Mouse (Mus musculus) stomach, embryonic 15.5 days (tissue): ENCODE data around the gene Gm17949. TPM values are rescaled to one million over a fixed set of nuclear protein-coding genes. Genes with fewer than 3 reads are reported as not detected.

Source experiments
- ATAC-seq: fragments of 200-750 bp; cut with Nextera tagmentation; 2 replicates; pipeline ENCODE4 v1.8.0; 2017; ENCODE audit warnings: low read depth, moderate number of reproducible peaks, moderate TSS enrichment; ENCODE audit not compliant: insufficient read depth, low FRiP score
- H3K27ac ChIP-seq: fragments of 300-500 bp; sonication (generic); 2 replicates; pipeline ENCODE4 v1.5.1; 2015; ENCODE audit warnings: mild to moderate bottlenecking, inconsistent platforms
- H3K27me3 ChIP-seq: fragments of 300-500 bp; sonication (generic); replicated peaks from 2 replicates; pipeline ENCODE4 v1.6.1; 2015; ENCODE audit warnings: inconsistent platforms
- H3K36me3 ChIP-seq: fragments of 300-500 bp; sonication (generic); 2 replicates; pipeline ENCODE4 v1.6.1; 2015; ENCODE audit warnings: inconsistent platforms
- H3K4me1 ChIP-seq: fragments of 300-500 bp; sonication (generic); 2 replicates; pipeline ENCODE4 v1.6.1; 2015; ENCODE audit warnings: inconsistent platforms
- H3K4me2 ChIP-seq: fragments of 300-500 bp; sonication (generic); 2 replicates; pipeline ENCODE4 v1.6.1; 2015; ENCODE audit warnings: mild to moderate bottlenecking, inconsistent platforms
- H3K4me3 ChIP-seq: fragments of 300-500 bp; sonication (generic); replicated peaks from 2 replicates; pipeline ENCODE4 v1.5.1; 2015; ENCODE audit warnings: inconsistent platforms
- H3K9ac ChIP-seq: fragments of 300-500 bp; sonication (generic); 2 replicates; pipeline ENCODE4 v1.6.1; 2015; ENCODE audit warnings: inconsistent platforms
- H3K9me3 ChIP-seq: fragments of 300-500 bp; sonication (generic); 2 replicates; pipeline ENCODE4 v1.6.1; 2016; ENCODE audit warnings: inconsistent platforms
- WGBS: fragments of 180-500 bp; shearing (Covaris S2); methylation state at CpG from one replicate; pipeline ENCODE4 v1.1.7; 2015; 5-methylcytosine and 5-hydroxymethylcytosine counted together
- polyA plus RNA-seq: library from polyadenylated mRNA; unstranded; fragments of >200 nt; fragmentation: Nextera tagmentation; extraction: Ambion mirVana; gene quantifications from 2 replicates; pipeline ENCODE4 v1.2.1, GENCODE M21; 2015

Gm17949 gene
- polyA plus RNA-seq, 1 experiment from 2014 or later, result 0.51 TPM

DNA sequence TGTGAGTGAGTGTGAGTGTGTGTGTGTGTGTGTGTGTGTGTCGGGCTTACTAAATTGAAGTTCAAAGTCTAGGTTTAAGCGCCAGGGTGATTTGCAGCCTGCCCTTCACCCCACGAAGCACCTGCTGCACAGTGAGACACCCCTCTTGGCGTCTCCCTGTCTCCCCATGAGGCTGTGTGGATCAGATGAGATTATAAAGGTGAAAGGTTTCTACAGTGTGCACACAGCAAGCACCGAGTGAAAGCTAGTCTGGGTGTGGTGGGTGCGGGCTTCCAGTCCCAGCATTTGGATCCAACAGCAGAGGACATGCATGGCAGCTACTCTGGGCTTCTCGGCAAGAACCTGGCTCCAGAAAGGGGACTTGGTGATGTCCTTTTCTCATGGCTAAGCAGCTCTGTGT lies 30.2 kb upstream of the Gm17949 start:
- H3K36me3 ChIP-seq, result no peaks in the 10 kb centered on the region
- H3K9ac ChIP-seq, result no peak overlapping the region
- H3K4me1 ChIP-seq, result no peaks in the 10 kb centered on the region
- H3K9me3 ChIP-seq, result no peaks in the 10 kb centered on the region
- H3K27ac ChIP-seq, result no peak overlapping the region
- no peak overlapping the region for H3K4me2 ChIP-seq
- ATAC-seq, result no peak
- H3K4me3 ChIP-seq, result no peak overlapping the region
- 61% methylated on average over 7 of the region's 7 CpGs for WGBS
- no peaks in the 10 kb centered on the region for H3K27me3 ChIP-seq

DNA sequence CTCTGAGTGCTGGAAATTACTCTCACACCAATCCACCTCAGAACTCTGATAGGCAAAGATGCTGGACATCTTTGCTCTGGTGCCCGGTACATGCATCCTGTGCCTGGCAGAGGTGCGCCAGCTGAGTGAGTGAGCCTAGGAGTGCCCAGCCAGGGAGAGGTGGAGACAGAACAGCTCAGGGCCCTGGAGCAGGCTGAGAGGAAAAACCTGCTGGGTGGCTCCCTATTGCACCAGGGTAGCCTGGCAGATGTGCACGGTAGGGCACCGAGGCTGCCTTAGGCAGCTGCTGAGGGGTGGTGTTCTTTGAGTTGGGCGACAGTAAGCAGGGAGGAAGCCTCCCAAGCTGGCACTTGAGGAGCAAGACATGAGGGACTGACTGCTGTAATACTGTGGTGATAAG lies 29.3 kb upstream of the Gm17949 start, which contains the start of gene Acer1:
TSS of gene Acer1 (minus strand) at position 114 of the 400 bp plus-strand sequence.
- H3K4me2 ChIP-seq, result no peak within 1 kb of the TSS

DNA sequence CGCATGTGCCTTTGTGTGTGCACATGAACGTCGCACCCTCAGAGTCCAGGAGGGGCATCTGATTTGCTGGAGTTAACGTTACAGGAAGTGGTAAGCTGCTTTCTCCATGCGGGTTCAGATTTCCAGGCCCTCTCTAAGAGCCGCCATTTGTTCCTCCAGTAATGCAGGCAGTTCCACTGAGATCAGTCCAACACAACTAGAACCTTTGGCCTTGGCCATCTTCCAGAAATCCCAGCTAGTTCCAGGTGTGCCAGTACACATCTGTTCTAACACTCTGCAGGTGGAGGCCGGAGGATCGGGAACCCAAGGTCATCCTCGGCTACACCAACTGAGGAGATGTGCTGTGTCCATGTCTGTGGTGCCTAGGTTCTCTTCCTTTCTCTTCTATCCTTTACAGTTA lies 26.4 kb upstream of the Gm17949 start:
- Histone ChIP-seq H3K9ac (no peak overlapping the region), H3K36me3 (no peaks in the 10 kb centered on the region), H3K9me3 (no peaks in the 10 kb centered on the region), H3K4me3 (no peak overlapping the region), H3K4me1 (no peaks in the 10 kb centered on the region), H3K27ac (no peak overlapping the region), H3K4me2 (no peak overlapping the region), H3K27me3 (no peaks in the 10 kb centered on the region)
- WGBS, result 75% methylated on average over 9 of the region's 9 CpGs
- ATAC-seq, result no peak

More for the DNA sequence above, 29.3 kb upstream of the Gm17949 start, which contains the start of gene Acer1:
- Histone ChIP-seq H3K27me3 (no peaks in the 10 kb centered on the region), H3K4me3 (no peak within 1 kb of the TSS), H3K9ac (no peak within 1 kb of the TSS), H3K27ac (no peak within 1 kb of the TSS), H3K36me3 (no peaks in the 10 kb centered on the region), H3K4me1 (no peaks in the 10 kb centered on the region), H3K9me3 (no peaks in the 10 kb centered on the region)
- WGBS, result 74% methylated on average over 5 of the region's 5 CpGs
- ATAC-seq, result no peak

DNA sequence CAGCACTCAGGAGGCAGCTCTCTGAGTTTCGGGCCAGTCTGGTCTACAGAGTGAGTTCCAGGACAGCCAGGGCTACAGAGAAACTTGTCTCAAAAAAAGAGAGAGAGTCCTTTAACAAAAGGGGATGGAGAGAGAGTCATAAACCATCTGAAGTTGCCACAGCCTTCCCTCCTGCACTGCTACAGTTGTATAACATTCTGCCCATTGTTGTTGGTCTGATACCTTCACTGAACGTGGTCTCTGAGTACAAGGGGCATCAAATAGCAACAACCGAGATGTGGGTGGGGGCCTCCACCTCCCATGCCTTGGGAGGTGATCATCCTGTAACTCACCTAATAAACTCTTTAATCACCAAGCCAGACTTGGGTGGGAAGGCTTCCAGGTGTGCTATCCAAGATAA lies 25.6 kb upstream of the Gm17949 start:
- H3K27ac ChIP-seq, result no peak overlapping the region
- no peaks in the 10 kb centered on the region for H3K36me3 ChIP-seq
- H3K9me3 ChIP-seq, result no peaks in the 10 kb centered on the region
- H3K27me3 ChIP-seq, result no peaks in the 10 kb centered on the region
- no peak for ATAC-seq
- no peak overlapping the region for H3K4me3 ChIP-seq
- WGBS, result 81% methylated on average over 3 of the region's 3 CpGs
- H3K4me2 ChIP-seq, result no peak overlapping the region
- no peak overlapping the region for H3K9ac ChIP-seq
- H3K4me1 ChIP-seq, result peaks cover under 1% of the 10 kb centered on the region; the same call in 1 of the 2 replicates

DNA sequence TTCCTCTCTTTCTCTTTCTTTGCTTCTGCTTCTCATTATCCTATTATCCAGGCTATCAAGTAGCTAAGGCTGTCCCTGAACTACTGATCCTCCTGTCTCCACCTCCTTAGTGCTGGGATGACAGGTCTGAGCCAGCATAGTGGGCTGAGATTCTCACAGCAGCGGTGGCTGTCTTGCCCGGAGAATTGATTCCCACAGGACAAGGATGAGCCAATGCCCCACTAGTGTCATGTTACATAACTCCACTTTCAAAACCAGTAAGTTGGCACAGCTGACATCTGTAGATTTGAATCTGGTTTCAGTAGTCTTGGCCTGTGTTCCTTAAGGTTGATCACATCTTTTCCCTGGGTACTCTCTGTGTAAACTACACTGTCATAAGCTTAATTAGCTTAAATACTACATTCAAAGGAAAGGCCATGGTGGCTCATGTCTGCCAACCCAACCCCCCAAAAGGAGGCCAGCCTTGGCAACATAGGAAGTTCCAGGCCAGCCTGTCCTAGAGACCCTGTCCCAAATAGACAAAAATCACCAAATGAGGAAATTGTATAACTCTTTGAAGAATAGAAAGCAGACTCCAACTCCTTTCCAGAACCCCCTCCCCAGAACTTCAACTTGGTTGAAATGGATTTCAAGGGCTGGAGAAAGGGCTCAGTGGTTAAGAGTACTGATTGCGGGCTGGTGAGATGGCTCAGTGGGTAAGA lies 25.0 kb upstream of the Gm17949 start:
- peaks cover 6% of the 10 kb centered on the region for H3K4me1 ChIP-seq
- H3K27me3 ChIP-seq, result no peaks in the 10 kb centered on the region
- no peaks in the 10 kb centered on the region for H3K36me3 ChIP-seq
- no peaks in the 10 kb centered on the region for H3K9me3 ChIP-seq
- no peak overlapping the region for H3K4me2 ChIP-seq
- 86% methylated on average over 3 of the region's 3 CpGs for WGBS
- no peak overlapping the region for H3K27ac ChIP-seq
- ATAC-seq, result no peak
- H3K9ac ChIP-seq, result no peak overlapping the region
- no peak overlapping the region for H3K4me3 ChIP-seq

DNA sequence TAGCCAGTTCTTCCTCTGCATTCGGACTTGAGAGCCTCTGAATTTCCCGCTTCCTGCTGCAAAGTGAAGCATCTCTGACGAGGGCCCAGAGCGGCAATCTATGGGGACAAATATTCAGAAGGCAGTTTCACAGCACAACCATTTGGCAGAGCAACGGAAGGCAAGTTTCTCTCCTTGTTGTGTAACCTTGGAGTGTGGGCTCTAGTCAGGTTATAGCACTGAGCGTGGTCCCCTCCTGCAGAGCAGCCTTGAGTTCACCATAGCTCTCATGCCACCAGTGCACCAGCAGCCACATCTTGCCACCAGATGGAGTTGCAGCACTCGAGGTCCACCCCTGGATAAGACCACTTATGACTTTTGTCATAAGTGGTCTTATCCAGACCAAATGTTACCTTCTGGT lies 22.8 kb upstream of the Gm17949 start:
- WGBS, result 79% methylated on average over 7 of the region's 7 CpGs
- Histone ChIP-seq H3K9ac (no peak overlapping the region), H3K9me3 (no peaks in the 10 kb centered on the region), H3K4me1 (peaks cover 6% of the 10 kb centered on the region), H3K27ac (no peak overlapping the region), H3K36me3 (peaks cover 14% of the 10 kb centered on the region), H3K27me3 (no peaks in the 10 kb centered on the region), H3K4me2 (no peak overlapping the region), H3K4me3 (no peak overlapping the region)
- no peak for ATAC-seq

DNA sequence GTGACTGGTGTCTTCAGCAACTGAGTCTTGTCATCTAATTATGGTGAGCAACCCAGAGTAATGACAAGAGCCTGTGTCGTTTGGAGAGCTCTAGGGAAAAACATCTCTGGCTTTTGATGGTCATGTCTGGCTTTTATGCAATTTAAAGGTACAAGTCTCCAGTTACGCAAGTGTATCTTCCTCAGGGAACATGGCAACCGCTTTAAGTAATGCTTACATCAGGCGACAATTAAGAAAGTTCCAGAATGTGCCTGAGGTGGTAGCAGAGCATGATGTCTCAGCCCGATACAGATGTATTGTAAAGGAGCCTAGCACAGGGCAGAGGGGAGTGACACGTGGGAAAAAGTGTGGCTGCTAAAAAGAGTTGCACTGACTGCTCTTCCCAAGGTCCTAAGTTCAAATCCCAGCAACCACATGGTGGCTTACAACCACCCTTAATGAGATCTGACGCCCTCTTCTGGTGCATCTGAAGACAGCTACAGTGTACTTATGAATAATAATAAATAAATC lies 22.3 kb upstream of the Gm17949 start:
- H3K9ac ChIP-seq, result no peak overlapping the region
- peak overlapping the region; percentile 72 for H3K4me2 ChIP-seq
- H3K27ac ChIP-seq, result 0 out of 2 replicates have a peak overlapping the region, but pooled peaks have one; percentile 79
- no peak for ATAC-seq
- WGBS, result 71% methylated on average over 7 of the region's 7 CpGs
- H3K4me3 ChIP-seq, result peak overlapping the region; percentile 78
- peaks cover 19% of the 10 kb centered on the region for H3K36me3 ChIP-seq
- no peaks in the 10 kb centered on the region for H3K27me3 ChIP-seq
- no peaks in the 10 kb centered on the region for H3K9me3 ChIP-seq
- H3K4me1 ChIP-seq, result peaks cover 6% of the 10 kb centered on the region

DNA sequence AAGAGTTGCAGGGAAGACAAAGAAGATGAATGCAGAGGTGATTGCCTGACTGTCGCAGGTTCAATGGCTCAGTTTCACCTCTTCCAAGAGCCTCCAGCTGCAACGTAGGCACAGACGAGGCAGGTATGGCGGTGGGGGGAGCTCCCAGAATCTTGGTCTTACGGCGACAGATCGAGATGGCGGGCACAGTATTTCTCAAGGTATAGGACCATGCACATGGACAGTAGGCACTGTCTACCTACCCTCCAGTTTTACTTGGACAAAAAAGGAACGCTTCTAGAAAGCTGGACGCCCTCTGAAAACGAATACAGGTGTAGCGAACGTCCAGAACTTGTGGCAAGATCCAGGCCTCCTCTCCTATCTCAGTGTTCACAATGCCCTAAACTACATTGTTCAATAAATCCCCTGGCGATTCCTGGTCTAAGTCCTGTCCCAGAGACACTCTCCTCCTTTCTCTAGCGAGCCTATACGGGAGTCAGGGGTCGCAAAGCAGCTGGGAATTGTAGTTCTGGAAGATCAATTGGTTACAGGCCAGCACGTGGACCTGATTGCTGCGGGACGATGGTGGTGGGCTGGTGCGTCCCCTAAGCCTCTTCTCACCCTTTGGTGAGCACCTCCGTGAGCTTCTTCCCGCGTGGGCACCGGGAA lies 21.7 kb upstream of the Gm17949 start:
- Histone ChIP-seq H3K9ac (peak overlapping the region; percentile 38; the same call in 1 of the 2 replicates), H3K4me1 (peaks cover 6% of the 10 kb centered on the region), H3K9me3 (no peaks in the 10 kb centered on the region), H3K36me3 (peaks cover 25% of the 10 kb centered on the region), H3K27ac (peak overlapping the region; percentile 79), H3K4me2 (peak overlapping the region; percentile 72), H3K4me3 (peak overlapping the region; percentile 78), H3K27me3 (no peaks in the 10 kb centered on the region)
- ATAC-seq, result peak; percentile 92
- 2% methylated on average over 25 of the region's 25 CpGs for WGBS

DNA sequence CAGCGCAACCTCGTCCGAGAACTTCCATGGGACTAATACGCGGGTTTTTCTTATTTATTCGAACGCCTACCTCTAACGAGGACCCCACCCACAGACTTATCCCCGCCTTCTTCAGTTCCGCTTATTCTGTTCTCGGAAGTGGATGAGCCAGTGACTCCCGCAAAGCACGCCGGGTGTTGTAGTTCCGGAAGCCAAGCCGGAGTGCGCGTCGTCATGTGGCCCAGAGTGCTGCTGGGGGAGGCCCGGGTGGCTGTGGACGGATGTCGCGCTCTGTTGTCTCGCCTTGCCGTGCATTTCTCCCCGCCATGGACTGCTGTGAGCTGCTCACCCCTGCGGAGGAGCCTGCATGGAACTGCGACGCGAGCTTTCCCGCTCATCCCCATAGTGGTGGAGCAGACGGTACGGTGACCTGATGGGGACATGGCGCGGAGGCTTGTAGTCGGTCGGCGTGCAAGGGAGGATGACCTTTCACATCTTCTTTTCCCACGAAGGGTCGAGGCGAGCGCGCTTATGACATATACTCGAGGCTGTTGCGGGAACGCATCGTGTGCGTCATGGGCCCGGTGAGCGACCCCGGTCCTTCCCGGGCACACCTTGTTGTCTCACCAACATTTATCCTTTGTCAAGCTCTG lies 21.0 kb upstream of the Gm17949 start, which contains the start of gene Clpp:
TSS of gene Clpp (plus strand) at position 191 of the 632 bp plus-strand sequence.
- H3K9me3 ChIP-seq, result no peaks in the 10 kb centered on the region
- H3K9ac ChIP-seq, result peak within 1 kb of the TSS; percentile 75
- under 1% methylated on average over 52 of the region's 52 CpGs for WGBS
- peak within 1 kb of the TSS; percentile 79 for H3K27ac ChIP-seq
- peaks cover 6% of the 10 kb centered on the region for H3K4me1 ChIP-seq
- peak within 1 kb of the TSS; percentile 72 for H3K4me2 ChIP-seq
- H3K36me3 ChIP-seq, result peaks cover 25% of the 10 kb centered on the region
- H3K27me3 ChIP-seq, result no peaks in the 10 kb centered on the region
- peak; percentile 96 for ATAC-seq
- H3K4me3 ChIP-seq, result peak within 1 kb of the TSS; percentile 78

DNA sequence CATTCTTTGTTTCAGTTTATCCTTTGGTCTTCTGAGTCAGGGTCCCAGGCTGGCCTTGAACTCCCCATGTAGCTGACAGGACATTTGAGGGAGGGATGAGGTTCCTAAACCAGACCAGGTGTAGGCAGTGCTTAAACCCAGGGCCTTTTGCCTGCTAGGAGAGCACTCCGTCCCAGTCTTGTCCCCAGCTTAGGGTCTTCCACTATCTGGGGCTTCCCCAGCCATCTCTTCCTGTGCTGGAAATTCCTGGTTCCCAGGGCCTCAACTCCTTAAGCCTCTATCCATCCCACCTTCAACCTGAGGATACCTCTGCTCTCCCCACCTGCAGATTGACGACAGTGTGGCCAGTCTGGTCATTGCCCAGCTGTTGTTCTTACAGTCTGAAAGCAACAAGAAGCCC lies 20.3 kb upstream of the Gm17949 start:
- Histone ChIP-seq H3K27ac (no peak overlapping the region), H3K9ac (peak overlapping the region; percentile 75; the same call in 1 of the 2 replicates), H3K9me3 (no peaks in the 10 kb centered on the region), H3K27me3 (no peaks in the 10 kb centered on the region), H3K36me3 (peaks cover 25% of the 10 kb centered on the region), H3K4me3 (peak overlapping the region; percentile 78), H3K4me1 (peaks cover 6% of the 10 kb centered on the region), H3K4me2 (peak overlapping the region; percentile 72)
- WGBS, result 62% methylated on average over 2 of the region's 2 CpGs
- no peak for ATAC-seq

DNA sequence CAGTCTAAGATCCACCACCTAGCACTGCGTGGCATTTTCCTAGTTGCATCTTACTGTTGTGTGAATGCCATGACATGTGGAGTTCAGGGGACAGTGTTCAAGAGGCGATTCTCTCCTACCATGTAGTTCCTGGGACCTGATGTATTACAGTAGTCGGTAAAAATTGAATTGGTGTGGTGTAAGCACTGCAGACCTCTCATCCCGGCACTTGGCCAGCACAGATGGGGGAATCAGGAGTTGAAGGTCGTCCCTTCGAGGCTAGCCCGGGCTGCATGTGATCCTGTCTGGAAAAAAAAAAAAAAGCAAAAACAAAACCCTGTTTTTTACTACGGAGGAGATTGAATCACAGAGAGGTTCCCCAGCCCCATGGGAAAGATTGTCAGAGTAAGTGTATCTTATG lies 16.2 kb upstream of the Gm17949 start:
- Histone ChIP-seq H3K27me3 (no peaks in the 10 kb centered on the region), H3K4me3 (no peak overlapping the region), H3K9ac (no peak overlapping the region), H3K4me1 (peaks cover 15% of the 10 kb centered on the region), H3K36me3 (peaks cover 29% of the 10 kb centered on the region), H3K9me3 (no peaks in the 10 kb centered on the region), H3K27ac (no peak overlapping the region), H3K4me2 (no peak overlapping the region)
- ATAC-seq, result no peak
- WGBS, result 90% methylated on average over 8 of the region's 8 CpGs

DNA sequence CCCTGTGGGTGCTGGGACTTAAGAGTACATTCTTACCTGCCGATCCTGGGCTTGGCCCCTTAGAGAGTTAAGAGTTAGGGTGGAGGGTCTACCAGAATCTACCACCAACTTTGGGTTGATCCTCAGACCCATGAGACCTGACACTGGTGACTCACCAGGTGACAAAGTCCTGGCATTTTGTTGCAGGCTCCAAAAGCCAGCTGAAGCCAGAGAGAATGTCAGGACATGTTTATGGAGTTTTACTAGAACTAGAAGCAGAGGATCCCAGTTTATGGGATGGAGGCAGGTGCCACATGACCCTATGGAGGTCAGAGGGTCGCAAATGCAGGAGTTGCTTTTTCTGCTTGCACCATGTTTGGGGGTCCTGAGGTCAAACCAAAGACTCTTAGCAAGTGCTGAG lies 14.8 kb upstream of the Gm17949 start:
- no peak overlapping the region for H3K4me3 ChIP-seq
- WGBS, result 71% methylated on average over 2 of the region's 2 CpGs
- no peaks in the 10 kb centered on the region for H3K9me3 ChIP-seq
- H3K27me3 ChIP-seq, result no peaks in the 10 kb centered on the region
- ATAC-seq, result no peak
- 0 out of 2 replicates have a peak, but pooled peaks cover 9% of the 10 kb centered on the region for H3K4me1 ChIP-seq
- H3K9ac ChIP-seq, result no peak overlapping the region
- H3K36me3 ChIP-seq, result peaks cover 28% of the 10 kb centered on the region
- no peak overlapping the region for H3K27ac ChIP-seq
- no peak overlapping the region for H3K4me2 ChIP-seq
